Mouse (Mus musculus) stomach, postnatal 0 days (tissue): ENCODE results near the gene Olfr54.

Experiments used
- CTCF ChIP-seq: IDR thresholded peaks from 2 replicates; pipeline ENCODE4 v1.5.1; 2016; ENCODE audit warnings: antibody characterized with exemption, low read depth, mild to moderate bottlenecking, moderate library complexity
- EP300 ChIP-seq: optimal IDR thresholded peaks from 2 replicates; pipeline ENCODE3; 2016; ENCODE audit warnings: antibody characterized with exemption

GRCm38 (mm10) chr11:50977216-50977615 lies 36.8 kb upstream of the Olfr54 start:
- TF ChIP-seq CTCF (peak; percentile 38), EP300 (no peak)
